Mouse (Mus musculus) ES-E14 (cell line): ENCODE measurements around the gene Hemgn.

Experiments used
- CHD2 ChIP-seq: IDR thresholded peaks from 2 replicates; pipeline ENCODE4 v1.6.1; 2014; ENCODE audit warnings: mild to moderate bottlenecking, low read depth, low read length, inconsistent platforms
- ZC3H11A ChIP-seq: IDR thresholded peaks from 2 replicates; pipeline ENCODE4 v1.6.1; 2012; ENCODE audit warnings: low read depth, mild to moderate bottlenecking, inconsistent platforms, low read length, borderline replicate concordance

- TF ChIP-seq CHD2 (no peak), ZC3H11A (no peak)
These were observed 18.9 kb downstream of the Hemgn start for GRCm38 (mm10) chr4:46394388-46394787.
